Mouse (Mus musculus) cerebellum, adult 2 months (tissue): ENCODE measurements around the gene Clvs2.

Source experiments
- CTCF ChIP-seq: fragments of 200-500 bp; IDR thresholded peaks from 2 replicates; pipeline ENCODE4 v1.5.1; 2011; ENCODE audit warnings: low read depth, mild to moderate bottlenecking, control low read depth, low read length, moderate library complexity, borderline replicate concordance; ENCODE audit not compliant: insufficient read depth
- POLR2A ChIP-seq: fragments of 200-500 bp; IDR thresholded peaks from 2 replicates; pipeline ENCODE4 v1.6.1; 2011; ENCODE audit warnings: low read length, control low read depth, borderline replicate concordance; ENCODE audit not compliant: insufficient read depth

GRCm38 (mm10) chr10:33588800-33589199 lies 35.8 kb downstream of the Clvs2 start:
- no peak for TF ChIP-seq POLR2A
- TF ChIP-seq CTCF = no peak
